Comparison of ENCODE assay signal across 12 mouse cellular contexts in the genomic region with DNA sequence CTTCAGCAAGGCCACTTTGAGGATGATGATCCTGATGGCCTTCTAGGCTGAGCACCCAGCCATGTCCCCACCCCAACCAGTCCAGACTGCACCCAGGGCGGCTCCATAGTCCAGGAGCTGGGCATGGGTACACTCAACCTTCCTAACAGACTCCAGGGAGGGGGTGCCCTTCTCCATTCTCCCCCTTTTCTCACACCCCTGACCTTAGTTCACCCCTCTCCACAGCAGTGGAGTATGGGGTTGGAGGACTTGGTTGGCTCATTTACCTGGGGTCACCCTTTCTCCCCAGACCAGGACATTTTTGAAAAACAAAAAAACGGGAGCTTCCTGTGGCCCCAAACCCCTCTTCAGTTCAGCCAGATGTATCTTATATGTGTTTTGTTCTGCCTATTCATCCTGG. TPM values are rescaled to one million over a fixed set of nuclear protein-coding genes. Genes with fewer than 3 reads are reported as not detected.
DNase-seq lines count a peak whose midpoint lies in the region; ATAC-seq lines count a peak whose summit lies in the region.
"Had no signal": no experiment of that assay in that cellular context is flagged by ENCODE, and none has a peak within 500 bp of the region (broad histone marks: within the 10 kb centered on the region; RNA-seq: fewer than 3 reads in every experiment).

No protein-coding gene starts in this region.

- H3K4me2 ChIP-seq in forebrain, embryonic 12.5 days = 0 out of 2 replicates have a peak overlapping the region, but pooled peaks have one; percentile 82
- no peak overlapping the region for H3K4me2 ChIP-seq in forebrain, embryonic 11.5 days (ENCODE audit: low read depth, low read length, severe bottlenecking)
- H3K4me2 ChIP-seq in lung, embryonic 15.5 days = peak overlapping the region; percentile 94; the same call in 1 of the 2 replicates
- H3K4me2 ChIP-seq in embryonic facial prominence, embryonic 15.5 days (replicated peaks) = peak overlapping the region; percentile 72; the same call in 1 of the 2 replicates
- peak overlapping the region; percentile 99 for H3K4me2 ChIP-seq in liver, embryonic 15.5 days

- H3K4me3 ChIP-seq in forebrain, embryonic 12.5 days (replicated peaks) = no peak overlapping the region
- H3K4me3 ChIP-seq in forebrain, embryonic 11.5 days (ENCODE audit: low read depth, low read length) = no peak overlapping the region
- peak overlapping the region; percentile 82; the same call in 1 of the 2 replicates for H3K4me3 ChIP-seq in lung, embryonic 15.5 days
- H3K4me3 ChIP-seq in embryonic facial prominence, embryonic 15.5 days (replicated peaks) = 0 out of 2 replicates have a peak overlapping the region, but pooled peaks have one; percentile 2
- H3K4me3 ChIP-seq in liver, embryonic 15.5 days (replicated peaks) = peak overlapping the region; percentile 83

- DNase-seq in forebrain, embryonic 11.5 days (ENCODE audit: low spot score) = no peak
- no peak for DNase-seq in lung, postnatal 14 days
- no peak for DNase-seq in right cerebral cortex, postnatal 14 days
- DNase-seq in frontal cortex, postnatal 10 days (ENCODE audit: low spot score in 2 of 2) = no peak
- DNase-seq: adrenal gland, postnatal 25 days; gastrocnemius, postnatal 36 days; retina, postnatal 1 day had no signal

- H3K27me3 ChIP-seq in forebrain, embryonic 12.5 days = peaks cover 43% of the 10 kb centered on the region
- peaks cover 26% of the 10 kb centered on the region for H3K27me3 ChIP-seq in forebrain, embryonic 11.5 days (ENCODE audit: control insufficient read depth, insufficient read depth, low read length)
- H3K27me3 ChIP-seq in lung, embryonic 15.5 days = no peaks in the 10 kb centered on the region
- no peaks in the 10 kb centered on the region for H3K27me3 ChIP-seq in embryonic facial prominence, embryonic 15.5 days
- H3K27me3 ChIP-seq in liver, embryonic 15.5 days = no peaks in the 10 kb centered on the region

- no peak overlapping the region for H3K9ac ChIP-seq in forebrain, embryonic 12.5 days
- H3K9ac ChIP-seq in forebrain, embryonic 11.5 days (ENCODE audit: low read length) = no peak overlapping the region
- H3K9ac ChIP-seq in lung, embryonic 15.5 days = no peak overlapping the region
- no peak overlapping the region for H3K9ac ChIP-seq in embryonic facial prominence, embryonic 15.5 days
- peak overlapping the region; percentile 12; the same call in 1 of the 2 replicates for H3K9ac ChIP-seq in liver, embryonic 15.5 days

- WGBS in forebrain, embryonic 12.5 days = 89% methylated on average over 2 of the region's 2 CpGs
- 90% methylated on average over 2 of the region's 2 CpGs for WGBS in forebrain, embryonic 11.5 days
- WGBS in lung, embryonic 15.5 days = 87% methylated on average over 2 of the region's 2 CpGs
- 81% methylated on average over 2 of the region's 2 CpGs for WGBS in embryonic facial prominence, embryonic 15.5 days
- WGBS in liver, embryonic 15.5 days (ENCODE audit: insufficient replicate concordance) = 89% methylated on average over 2 of the region's 2 CpGs

- H3K9me3 ChIP-seq in forebrain, embryonic 12.5 days = no peaks in the 10 kb centered on the region
- no peaks in the 10 kb centered on the region for H3K9me3 ChIP-seq in forebrain, embryonic 11.5 days (ENCODE audit: control insufficient read depth, low read length)
- no peaks in the 10 kb centered on the region for H3K9me3 ChIP-seq in lung, embryonic 15.5 days
- H3K9me3 ChIP-seq in embryonic facial prominence, embryonic 15.5 days (replicated peaks) = no peaks in the 10 kb centered on the region
- no peaks in the 10 kb centered on the region for H3K9me3 ChIP-seq in liver, embryonic 15.5 days (replicated peaks)
- H3K9me3 ChIP-seq: midbrain, embryonic 12.5 days had no signal

- ATAC-seq in forebrain, embryonic 12.5 days (ENCODE audit: low FRiP score) = no peak
- no peak for ATAC-seq in forebrain, embryonic 11.5 days (replicated peaks; ENCODE audit: low FRiP score)
- no peak for ATAC-seq in lung, embryonic 15.5 days (ENCODE audit: borderline replicate concordance, extremely low read depth, low FRiP score, low TSS enrichment)
- no peak for ATAC-seq in embryonic facial prominence, embryonic 15.5 days (ENCODE audit: insufficient number of reproducible peaks, low FRiP score, low TSS enrichment, low read depth)
- ATAC-seq in liver, embryonic 15.5 days (ENCODE audit: insufficient read depth) = no peak

- peaks cover 43% of the 10 kb centered on the region for H3K4me1 ChIP-seq in forebrain, embryonic 12.5 days
- H3K4me1 ChIP-seq in forebrain, embryonic 11.5 days (replicated peaks; ENCODE audit: control insufficient read depth, insufficient read depth, low read length) = peaks cover 21% of the 10 kb centered on the region
- H3K4me1 ChIP-seq in lung, embryonic 15.5 days = peaks cover 49% of the 10 kb centered on the region
- H3K4me1 ChIP-seq in embryonic facial prominence, embryonic 15.5 days = peaks cover 46% of the 10 kb centered on the region
- H3K4me1 ChIP-seq in liver, embryonic 15.5 days (replicated peaks) = peaks cover 71% of the 10 kb centered on the region

- no peak overlapping the region for H3K27ac ChIP-seq in forebrain, embryonic 12.5 days
- H3K27ac ChIP-seq in forebrain, embryonic 11.5 days (ENCODE audit: low read depth, low read length) = no peak overlapping the region
- no peak overlapping the region for H3K27ac ChIP-seq in lung, embryonic 15.5 days
- no peak overlapping the region for H3K27ac ChIP-seq in embryonic facial prominence, embryonic 15.5 days (replicated peaks)
- no peak overlapping the region for H3K27ac ChIP-seq in liver, embryonic 15.5 days (replicated peaks)
- H3K27ac ChIP-seq: midbrain, embryonic 12.5 days had no signal

- H3K36me3 ChIP-seq in forebrain, embryonic 12.5 days (replicated peaks) = peaks cover 28% of the 10 kb centered on the region
- no peaks in the 10 kb centered on the region; the same call in 1 of the 2 replicates for H3K36me3 ChIP-seq in forebrain, embryonic 11.5 days (ENCODE audit: control insufficient read depth, insufficient read depth, low read length)
- H3K36me3 ChIP-seq in lung, embryonic 15.5 days = peaks cover 29% of the 10 kb centered on the region
- H3K36me3 ChIP-seq in embryonic facial prominence, embryonic 15.5 days = peaks cover 25% of the 10 kb centered on the region
- peaks cover 45% of the 10 kb centered on the region for H3K36me3 ChIP-seq in liver, embryonic 15.5 days (replicated peaks)

RNA-seq across cellular contexts. Expression of gene 1700067K01Rik, which starts 1.5 kb away (rescaled TPM):
- 1.2 TPM in 2 replicates for polyA plus RNA-seq in forebrain, embryonic 12.5 days (2016; fragmentation: Nextera tagmentation; extraction: Ambion mirVana)
- 0.87 and 0.90 TPM in 2 replicates for polyA plus RNA-seq in forebrain, embryonic 11.5 days (2014; fragmentation: Nextera tagmentation; extraction: Ambion mirVana)
- 0.93 and 0.98 TPM in 2 replicates for polyA plus RNA-seq in lung, embryonic 15.5 days (2015; fragmentation: Nextera tagmentation; extraction: Ambion mirVana)
- polyA plus RNA-seq in embryonic facial prominence, embryonic 15.5 days (2015; fragmentation: Nextera tagmentation; extraction: Ambion mirVana) = 1.2 and 1.8 TPM in 2 replicates
- 0.58 and 0.61 TPM in 2 replicates for polyA plus RNA-seq in liver, embryonic 15.5 days (2015; fragmentation: Nextera tagmentation; extraction: Ambion mirVana)

RNA-seq across cellular contexts. Expression of gene Samd1, which starts 2.4 kb away (rescaled TPM):
- 9.9 and 11.4 TPM in 2 replicates for polyA plus RNA-seq in forebrain, embryonic 12.5 days (2016; fragmentation: Nextera tagmentation; extraction: Ambion mirVana)
- polyA plus RNA-seq in forebrain, embryonic 11.5 days (2014; fragmentation: Nextera tagmentation; extraction: Ambion mirVana) = 12.3 and 16.8 TPM in 2 replicates
- polyA plus RNA-seq in lung, embryonic 15.5 days (2015; fragmentation: Nextera tagmentation; extraction: Ambion mirVana) = 11.3 and 12.1 TPM in 2 replicates
- 10.3 and 13.2 TPM in 2 replicates for polyA plus RNA-seq in embryonic facial prominence, embryonic 15.5 days (2015; fragmentation: Nextera tagmentation; extraction: Ambion mirVana)
- polyA plus RNA-seq in liver, embryonic 15.5 days (2015; fragmentation: Nextera tagmentation; extraction: Ambion mirVana) = 5.8 and 6.9 TPM in 2 replicates

RNA-seq across cellular contexts. Expression of gene 2210011C24Rik, which starts 12.1 kb away (rescaled TPM):
- not detected in 2 replicates for polyA plus RNA-seq in forebrain, embryonic 12.5 days (2016; fragmentation: Nextera tagmentation; extraction: Ambion mirVana)
- polyA plus RNA-seq in forebrain, embryonic 11.5 days (2014; fragmentation: Nextera tagmentation; extraction: Ambion mirVana) = 0.47 and 0.73 TPM in 2 replicates
- polyA plus RNA-seq in lung, embryonic 15.5 days (2015; fragmentation: Nextera tagmentation; extraction: Ambion mirVana) = 2.2 and 2.6 TPM in 2 replicates
- 0.88 and 1.5 TPM in 2 replicates for polyA plus RNA-seq in embryonic facial prominence, embryonic 15.5 days (2015; fragmentation: Nextera tagmentation; extraction: Ambion mirVana)
- not detected in 2 replicates for polyA plus RNA-seq in liver, embryonic 15.5 days (2015; fragmentation: Nextera tagmentation; extraction: Ambion mirVana)
- polyA plus RNA-seq: midbrain, embryonic 12.5 days had no signal

RNA-seq across cellular contexts. Expression of gene Palm3, which starts 21.4 kb away (rescaled TPM):
- 3.3 and 4.1 TPM in 2 replicates for polyA plus RNA-seq in forebrain, embryonic 12.5 days (2016; fragmentation: Nextera tagmentation; extraction: Ambion mirVana)
- 2.5 and 4.4 TPM in 2 replicates for polyA plus RNA-seq in forebrain, embryonic 11.5 days (2014; fragmentation: Nextera tagmentation; extraction: Ambion mirVana)
- polyA plus RNA-seq in lung, embryonic 15.5 days (2015; fragmentation: Nextera tagmentation; extraction: Ambion mirVana) = 6.0 and 6.7 TPM in 2 replicates
- polyA plus RNA-seq in embryonic facial prominence, embryonic 15.5 days (2015; fragmentation: Nextera tagmentation; extraction: Ambion mirVana) = 6.5 and 8.6 TPM in 2 replicates
- 0.15 and 0.23 TPM in 2 replicates for polyA plus RNA-seq in liver, embryonic 15.5 days (2015; fragmentation: Nextera tagmentation; extraction: Ambion mirVana)

RNA-seq across cellular contexts. Expression of gene Prkaca, which starts 27.0 kb away (rescaled TPM):
- 181 and 187 TPM in 2 replicates for polyA plus RNA-seq in forebrain, embryonic 12.5 days (2016; fragmentation: Nextera tagmentation; extraction: Ambion mirVana)
- polyA plus RNA-seq in forebrain, embryonic 11.5 days (2014; fragmentation: Nextera tagmentation; extraction: Ambion mirVana) = 171 and 189 TPM in 2 replicates
- 156 TPM in 2 replicates for polyA plus RNA-seq in lung, embryonic 15.5 days (2015; fragmentation: Nextera tagmentation; extraction: Ambion mirVana)
- 199 and 217 TPM in 2 replicates for polyA plus RNA-seq in embryonic facial prominence, embryonic 15.5 days (2015; fragmentation: Nextera tagmentation; extraction: Ambion mirVana)
- polyA plus RNA-seq in liver, embryonic 15.5 days (2015; fragmentation: Nextera tagmentation; extraction: Ambion mirVana) = 51.2 and 51.5 TPM in 2 replicates

Comparison
In these comparisons a context has a peak if more than half of its experiments do, and no peak if none do; other contexts are left out.
1. H3K4me3 ChIP-seq: peak in lung, embryonic 15.5 days (single experiment), embryonic facial prominence, embryonic 15.5 days (single experiment) and liver, embryonic 15.5 days (single experiment); none in forebrain, embryonic 12.5 days (single experiment) and forebrain, embryonic 11.5 days (single experiment).